Mouse (Mus musculus) spleen, adult 12 weeks (tissue): ENCODE data around the gene Spsb2.
"Not testable (repeated sequence)": the region's sequence is repeated elsewhere in the genome, so short reads cannot be mapped to it uniquely, and the experiment has no call there.

ENCODE experiments used
- DNase-seq: peaks from one replicate; pipeline ENCODE4 v3.0.0; 2022; ENCODE audit warnings: low spot score

Spsb2 gene

DNA sequence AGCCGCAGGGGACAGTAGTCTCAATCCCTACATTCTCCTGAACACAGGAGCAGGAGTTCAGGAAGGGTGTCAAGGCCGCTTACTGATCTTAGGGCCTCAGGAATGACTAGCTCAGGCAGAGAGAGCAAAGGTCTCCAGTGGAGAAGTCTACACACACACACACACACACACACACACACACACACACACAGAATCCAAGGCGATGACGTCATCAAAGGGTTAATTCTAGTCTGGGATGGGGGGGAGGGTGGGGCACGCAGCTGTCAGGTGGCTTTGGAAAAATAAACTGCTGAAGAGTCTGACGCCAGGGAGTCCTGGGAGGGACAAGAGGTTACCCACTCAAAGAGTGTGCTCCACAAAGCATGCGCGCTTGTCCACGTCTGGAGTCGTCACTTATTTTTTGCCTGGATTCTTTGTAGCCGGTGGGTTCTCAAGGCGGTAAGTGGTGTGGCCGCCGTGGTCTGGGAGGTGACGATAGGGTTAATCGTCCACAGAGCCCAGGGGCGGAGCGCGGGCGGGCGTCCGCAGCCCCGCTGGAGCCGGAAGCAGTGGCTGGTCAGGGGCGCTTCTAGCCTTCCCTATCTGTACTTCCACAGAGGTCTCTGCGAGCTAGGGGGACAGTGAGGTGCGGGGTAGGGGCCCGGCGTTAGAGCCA, at the start of gene Spsb2:
TSS of gene Spsb2 (plus strand) at position 304 of the 655 bp plus-strand sequence.
- peak; percentile 47 for DNase-seq

DNA sequence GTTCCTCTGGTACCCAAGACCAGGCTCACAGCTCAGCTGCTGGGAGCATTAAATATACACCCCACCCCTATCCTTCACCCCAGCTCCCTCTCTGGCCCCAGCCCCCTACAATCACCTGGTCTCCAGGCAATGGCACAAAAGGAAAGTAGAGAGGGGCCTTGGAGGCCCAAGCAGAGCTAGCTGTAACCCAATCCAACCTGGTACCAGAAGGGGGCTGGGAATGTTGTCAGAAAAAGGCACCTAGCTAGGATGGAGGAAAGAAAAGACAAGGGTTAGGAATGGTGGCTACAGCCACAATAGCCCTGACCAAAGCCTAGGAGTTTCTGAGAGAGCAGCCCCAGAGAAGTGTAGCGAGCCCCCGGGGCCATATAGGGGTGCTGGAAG, 49.6 kb upstream of the Spsb2 start:
- no peak for DNase-seq

DNA sequence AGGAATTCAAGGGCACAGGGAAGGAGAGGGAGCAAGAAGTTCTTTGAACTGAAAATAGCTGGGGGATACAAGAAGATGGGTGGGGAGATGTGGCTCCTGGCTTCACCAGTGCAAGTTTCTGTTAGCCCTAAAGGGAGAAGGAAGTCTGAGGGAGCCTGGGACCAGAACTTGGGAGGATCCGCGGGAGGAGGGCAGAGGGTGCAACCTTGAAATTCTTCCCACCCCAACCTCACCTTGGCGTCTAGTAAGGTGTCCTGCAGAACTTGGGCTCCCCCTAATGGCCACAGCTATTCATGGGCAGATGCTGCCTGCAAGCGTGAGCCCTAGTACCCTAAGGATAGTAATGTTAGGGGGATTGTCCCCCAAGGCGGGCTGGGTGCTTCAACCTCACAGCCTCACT, 49.2 kb upstream of the Spsb2 start:
- DNase-seq = peak; percentile 68

DNA sequence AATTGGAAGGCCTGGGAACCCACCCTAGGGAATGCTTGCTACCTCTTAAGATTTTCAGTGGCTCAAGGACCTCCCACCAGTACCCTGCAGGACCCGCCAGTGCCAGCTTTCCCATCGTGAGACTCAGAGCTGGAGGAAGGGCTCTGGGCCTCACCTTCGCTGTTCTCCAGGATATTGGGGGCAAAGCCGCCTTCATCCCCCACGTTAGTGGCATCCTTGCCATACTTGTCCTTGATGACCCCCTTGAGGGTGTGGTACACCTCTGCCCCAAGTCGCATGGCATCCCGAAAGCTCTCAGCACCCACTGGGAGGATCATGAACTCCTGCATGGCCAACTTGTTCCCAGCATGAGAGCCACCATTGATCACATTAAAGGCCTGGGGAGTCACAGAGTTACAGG, 42.5 kb upstream of the Spsb2 start:
- no peak for DNase-seq

DNA sequence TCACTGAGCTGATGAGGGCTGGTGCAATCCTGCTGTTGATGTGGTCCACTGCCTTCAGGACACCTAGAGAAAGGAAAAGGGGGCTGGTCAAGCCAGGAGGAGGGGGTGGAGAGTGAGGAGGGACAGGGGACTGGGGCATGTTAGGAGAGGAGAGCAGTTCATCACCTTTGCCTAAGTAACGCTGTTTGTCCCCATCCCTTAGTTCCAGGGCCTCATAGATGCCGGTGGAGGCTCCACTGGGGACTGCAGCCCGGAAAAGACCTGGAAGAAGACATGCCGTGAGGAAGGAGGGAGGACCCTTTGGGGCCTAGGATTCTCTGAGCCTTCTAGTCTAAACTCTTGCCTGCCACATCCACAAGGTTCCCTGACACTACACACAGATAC, 40.9 kb upstream of the Spsb2 start:
- DNase-seq = no peak

DNA sequence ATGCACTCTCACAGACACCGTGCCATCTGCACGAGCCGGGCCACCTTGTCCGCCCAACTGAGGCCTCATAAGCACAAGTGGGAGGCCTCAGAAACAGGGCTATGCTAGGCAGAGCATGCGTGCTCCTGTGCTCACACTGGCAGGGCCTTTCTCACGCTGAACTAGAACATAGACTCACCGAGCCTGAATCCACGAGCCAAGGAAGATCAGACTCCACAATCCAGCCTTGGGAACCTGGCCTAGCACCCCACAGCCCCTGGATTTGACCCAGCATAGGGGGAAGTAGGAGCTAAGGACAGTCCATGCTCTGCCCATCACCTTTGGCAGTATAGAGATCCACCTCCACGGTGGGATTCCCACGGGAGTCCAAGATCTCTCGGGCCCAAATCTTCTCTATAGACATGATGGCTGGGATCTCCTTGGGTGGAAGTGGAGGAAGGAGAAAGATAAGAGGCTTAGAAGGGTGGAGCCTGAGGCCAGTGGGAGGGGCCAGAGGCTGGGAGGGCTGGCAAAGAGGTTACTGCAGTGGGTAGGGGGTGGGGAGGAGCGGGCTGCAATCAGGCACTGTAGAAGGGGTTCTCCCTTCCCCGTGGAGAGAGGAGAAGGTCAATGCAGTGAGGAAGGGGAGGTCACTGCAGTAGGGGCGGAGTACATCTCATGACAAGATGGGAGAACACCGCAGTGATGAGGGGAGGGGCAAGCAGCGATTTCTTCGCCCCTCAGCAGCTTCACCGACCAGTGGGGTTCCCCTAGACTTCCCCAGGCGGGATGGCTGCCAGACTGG, 40.3 kb upstream of the Spsb2 start:
- DNase-seq = no peak

DNA sequence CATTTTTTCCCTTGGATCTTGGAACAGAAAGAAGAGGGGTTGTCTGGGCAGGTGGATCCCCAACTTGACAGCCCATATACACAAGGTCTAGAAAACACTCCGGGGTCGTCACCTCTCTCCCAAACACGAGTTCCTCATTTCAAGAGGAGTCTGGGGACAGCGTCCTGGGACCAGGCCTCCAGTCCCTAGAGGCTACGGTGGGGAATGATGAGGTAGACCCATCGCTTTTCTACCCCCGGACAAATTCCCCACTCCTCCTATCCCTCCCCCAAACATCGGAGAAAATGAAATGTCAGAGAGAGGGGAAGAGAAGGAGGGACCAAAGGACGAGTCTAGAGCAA, 39.8 kb upstream of the Spsb2 start:
- DNase-seq = no peak

DNA sequence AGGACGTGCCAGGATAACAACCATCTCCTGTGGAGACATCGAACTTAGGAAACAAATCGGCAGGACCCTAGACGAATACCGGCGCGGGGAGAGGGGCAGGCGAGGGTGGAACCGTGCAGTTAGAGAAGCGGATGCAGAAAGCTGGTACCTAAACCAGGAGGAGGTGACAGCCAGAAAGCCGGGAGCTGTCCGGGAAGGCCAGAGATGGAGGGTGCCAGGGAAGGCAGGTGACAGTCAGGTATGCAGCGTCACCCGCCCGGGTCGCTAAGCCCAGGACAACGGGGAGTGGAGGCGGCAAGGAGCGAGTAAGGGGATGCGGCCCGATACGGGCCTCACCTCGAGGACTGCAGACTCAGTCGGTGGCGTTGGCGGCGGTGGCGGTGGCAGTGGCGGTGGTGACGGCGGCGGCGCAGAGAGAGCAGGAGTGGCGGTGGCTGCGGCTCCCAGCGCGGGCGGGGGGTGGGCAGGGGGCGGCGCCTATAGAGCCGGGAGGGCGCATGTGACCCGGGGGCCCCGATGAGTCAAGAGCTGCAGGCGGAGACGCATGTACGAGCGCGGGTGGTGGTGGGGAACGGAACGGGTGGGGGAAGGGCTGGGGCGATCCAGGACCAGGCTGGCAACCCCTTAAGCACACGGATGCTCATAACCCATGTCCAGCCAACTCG, 39.2 kb upstream of the Spsb2 start, which contains the start of gene Eno2:
TSS of gene Eno2 (minus strand) at position 573 of the 665 bp plus-strand sequence.
- DNase-seq = no peak

DNA sequence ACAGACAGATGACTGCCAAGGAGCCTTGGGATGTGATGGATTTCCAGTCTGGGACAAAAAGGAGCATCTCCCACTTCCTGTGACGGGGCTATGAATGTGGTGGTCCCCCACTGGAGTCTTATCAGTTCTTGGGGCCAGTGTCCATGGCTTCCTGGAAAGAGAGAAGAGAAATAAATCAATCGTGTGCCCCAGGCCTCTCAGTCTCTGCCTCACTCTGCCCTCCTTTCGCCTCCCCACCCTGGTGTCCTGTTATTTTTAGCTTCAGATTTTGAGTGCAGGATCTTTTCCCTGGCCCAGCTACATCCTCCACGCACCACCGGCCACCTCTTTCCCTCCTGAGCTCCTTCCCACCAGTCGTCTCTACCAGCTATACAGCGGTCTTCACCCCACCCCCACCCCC, 38.4 kb upstream of the Spsb2 start:
- no peak for DNase-seq

DNA sequence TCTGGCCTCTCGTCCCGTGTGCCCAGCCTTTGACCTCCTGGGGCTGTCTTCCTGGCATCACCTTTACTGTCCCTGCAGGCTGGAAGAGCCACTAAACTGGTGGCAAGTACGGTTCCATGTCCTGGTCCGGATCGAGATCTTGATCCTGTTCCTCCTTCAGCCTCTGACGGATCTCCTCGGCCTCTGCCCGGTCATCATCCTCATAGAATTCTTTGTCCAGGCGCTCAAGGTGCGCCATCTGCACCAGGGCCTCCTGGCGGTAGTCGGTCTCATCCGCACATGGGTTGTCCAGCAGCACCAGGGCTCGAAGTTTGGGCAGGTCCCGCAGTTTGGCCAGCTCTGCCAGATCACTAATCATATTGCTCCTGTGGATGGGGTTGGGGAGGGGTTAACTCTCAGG, 38.0 kb upstream of the Spsb2 start:
- DNase-seq = no peak

DNA sequence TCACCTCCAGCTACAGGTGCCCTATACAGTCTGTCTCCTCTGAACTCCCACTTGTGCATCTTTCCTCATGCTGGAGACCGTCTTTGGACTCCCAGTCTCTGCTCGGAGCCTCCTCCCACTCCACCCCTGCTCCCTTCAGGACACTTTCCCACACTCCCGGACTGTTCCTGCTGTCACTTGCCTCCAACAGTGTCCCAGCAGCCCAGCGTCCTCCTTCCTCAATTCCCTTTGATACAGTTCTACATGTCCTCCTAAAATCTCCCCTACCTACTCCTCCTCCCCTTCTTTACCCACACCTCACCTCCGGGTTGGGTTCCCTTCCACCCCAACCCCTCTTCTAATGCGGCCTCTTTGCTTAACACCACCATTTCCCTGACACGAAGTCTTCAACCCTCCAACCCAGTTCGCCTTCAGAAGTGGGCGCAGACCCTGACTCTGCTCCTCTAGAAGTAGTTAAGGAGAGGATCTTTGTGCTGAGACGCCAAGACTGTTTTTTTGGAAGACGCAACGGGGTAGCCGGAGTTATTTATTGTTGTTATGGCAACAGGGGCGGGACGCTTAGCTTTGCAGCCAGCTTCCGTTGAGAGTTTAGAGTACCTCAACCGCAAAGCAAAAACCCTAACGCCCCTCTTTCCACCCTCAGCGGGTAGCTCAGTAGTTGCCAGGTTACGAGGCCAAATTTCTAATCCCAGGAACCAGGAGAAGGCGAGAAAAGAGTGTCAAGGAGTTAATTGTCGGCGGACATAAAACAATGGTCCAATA, 29.1 kb upstream of the Spsb2 start, which contains the start of gene Lrrc23:
TSS of gene Lrrc23 (minus strand) at position 506 of the 762 bp plus-strand sequence.
- DNase-seq = no peak

DNA sequence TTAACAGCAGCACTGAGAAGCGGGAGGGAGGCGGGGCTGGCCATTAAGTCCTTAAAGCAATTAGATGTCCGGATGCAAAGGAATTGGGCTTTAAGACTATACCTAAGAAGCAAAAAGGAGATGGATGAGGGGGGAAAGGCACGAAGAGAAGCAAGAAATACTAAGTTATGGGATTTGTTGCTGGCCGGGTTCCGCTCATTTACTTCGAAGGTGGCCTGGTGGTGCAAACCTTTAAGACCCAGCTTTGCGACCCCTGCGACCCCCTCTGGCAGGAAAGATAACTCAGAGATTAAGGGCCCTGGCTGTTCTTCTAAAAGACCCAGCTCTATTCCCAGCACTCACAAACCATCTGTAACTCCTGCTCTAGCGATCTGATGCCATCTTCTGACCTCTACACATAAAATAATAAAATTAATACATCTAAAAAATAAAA, 28.5 kb upstream of the Spsb2 start:
- DNase-seq = no peak

DNA sequence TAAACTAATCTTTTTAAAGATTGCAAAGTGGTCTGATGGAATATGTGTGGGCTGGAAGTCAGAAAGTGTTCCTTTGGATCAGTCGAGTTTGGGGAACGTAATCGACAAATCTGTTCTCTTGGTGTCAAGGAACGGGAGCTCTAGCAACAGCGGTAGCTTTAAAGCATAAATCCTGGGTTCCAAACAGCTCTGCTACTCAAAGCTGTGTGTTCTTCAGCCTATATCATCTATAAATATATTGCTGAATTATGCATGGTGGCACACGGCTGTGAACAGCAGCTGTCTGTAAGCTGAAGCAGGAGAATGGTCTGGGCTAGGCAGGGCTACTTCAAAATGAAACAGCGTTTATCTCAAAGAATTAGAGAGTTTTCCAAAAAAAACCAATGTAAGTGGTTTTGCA, 27.5 kb upstream of the Spsb2 start:
- no peak for DNase-seq

DNA sequence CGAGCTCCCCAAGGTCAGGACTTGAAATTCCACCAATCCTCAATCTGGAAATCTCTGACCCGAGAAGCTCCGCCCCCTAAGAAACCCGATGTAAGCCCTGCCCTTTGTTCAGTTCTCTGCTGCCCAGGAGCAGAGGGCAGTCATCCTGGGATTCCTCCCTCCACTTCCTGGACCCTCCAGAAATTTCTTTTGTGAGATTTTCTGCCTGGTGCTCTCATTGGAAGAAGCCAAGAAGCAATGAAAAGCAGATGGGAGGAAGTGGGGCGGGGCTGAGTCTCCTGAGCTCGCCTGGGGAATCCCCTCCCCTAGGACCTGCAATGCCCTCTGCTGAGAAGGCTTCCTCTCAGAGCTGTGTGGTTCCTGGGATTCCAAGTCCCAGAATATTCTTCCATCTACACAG, 26.0 kb upstream of the Spsb2 start:
- DNase-seq = no peak

DNA sequence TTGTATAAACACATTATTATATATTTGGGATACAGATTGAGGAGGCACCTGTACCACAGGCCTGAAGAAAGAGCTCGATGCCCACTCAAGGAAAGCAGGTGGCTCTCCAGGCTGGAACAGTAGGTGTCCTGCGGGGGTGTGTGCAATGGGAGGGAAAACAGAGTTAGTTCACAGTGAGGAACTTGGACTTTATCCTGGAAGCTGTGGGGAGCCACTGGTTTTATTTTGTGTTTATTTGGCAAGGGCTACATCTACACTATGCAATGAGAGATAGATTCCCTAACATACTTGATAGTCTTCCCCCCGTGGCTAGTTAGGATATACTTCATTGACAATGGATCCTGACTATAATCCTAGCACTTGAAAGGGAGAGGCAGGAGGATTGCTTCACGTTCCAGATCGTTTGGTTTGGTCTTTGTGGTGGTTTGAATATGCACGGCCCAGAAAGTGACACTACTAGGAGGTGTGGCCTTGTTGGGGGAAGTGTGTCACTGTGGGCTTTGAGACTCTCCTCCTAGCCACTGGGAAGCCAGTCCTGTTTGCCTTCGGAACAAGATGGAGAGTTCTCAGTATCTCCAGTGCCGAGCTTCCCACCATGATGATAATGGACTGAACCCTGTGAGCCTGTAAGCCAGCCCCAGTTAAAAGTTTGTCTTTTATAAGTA, 21.6 kb upstream of the Spsb2 start:
- DNase-seq = no peak

DNA sequence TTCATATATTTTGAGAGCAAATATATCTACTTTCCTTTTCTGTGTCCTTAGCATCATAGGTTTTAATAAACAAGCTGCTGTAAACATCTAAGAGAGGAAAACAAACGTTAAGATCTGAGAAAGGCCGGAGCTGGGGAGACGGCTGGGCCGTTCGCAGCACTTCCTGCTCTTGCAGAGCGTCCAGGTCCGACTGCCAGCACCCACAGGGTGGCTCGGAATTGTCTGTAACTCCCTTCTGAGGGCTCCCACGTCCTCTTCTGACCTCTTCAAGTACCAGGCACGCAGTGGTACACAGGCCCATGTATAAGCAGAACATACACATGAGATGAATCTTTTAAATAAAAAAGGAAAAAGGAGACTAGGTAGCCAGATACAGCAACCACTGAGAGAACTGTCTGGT, 20.7 kb upstream of the Spsb2 start:
- DNase-seq = no peak

DNA sequence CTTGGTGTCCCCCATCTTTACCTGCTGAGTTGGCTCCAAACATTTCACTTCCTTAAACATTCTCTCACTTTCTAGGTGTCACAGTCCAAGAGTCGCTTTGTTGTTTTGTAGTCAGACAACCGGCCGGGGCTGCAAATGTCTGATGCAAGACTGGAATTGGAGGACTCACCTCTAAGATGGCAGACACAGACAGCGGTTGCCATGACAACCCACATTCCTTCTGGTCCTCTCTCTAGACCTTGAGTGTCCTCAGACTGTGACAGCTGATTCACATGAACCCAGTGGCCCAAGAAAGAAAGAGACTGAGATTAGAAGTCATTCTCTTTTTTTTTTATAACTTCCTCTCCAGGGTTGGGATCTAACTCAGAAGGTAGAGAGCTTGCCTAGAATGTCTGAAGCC, 18.9 kb upstream of the Spsb2 start:
- no peak for DNase-seq

DNA sequence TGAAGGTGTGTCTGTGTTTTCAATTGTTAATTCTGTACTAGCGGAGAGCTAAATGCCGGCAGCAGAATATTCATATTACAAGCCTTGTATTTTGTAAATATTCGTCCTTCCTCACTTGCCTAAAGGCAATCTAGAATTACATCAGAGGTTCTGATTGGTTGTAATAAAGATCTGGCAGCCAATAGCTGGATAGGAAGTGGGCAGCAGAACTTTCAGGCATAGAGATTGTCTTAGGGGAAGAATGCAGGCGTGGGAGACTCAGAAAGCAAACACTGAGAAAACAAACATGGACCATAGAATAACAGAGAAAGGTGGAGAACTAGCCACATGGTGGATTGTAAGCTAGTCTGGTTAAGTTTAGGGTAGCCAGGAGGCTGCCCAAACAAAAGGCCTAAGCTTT, 18.3 kb upstream of the Spsb2 start:
- DNase-seq = no peak

DNA sequence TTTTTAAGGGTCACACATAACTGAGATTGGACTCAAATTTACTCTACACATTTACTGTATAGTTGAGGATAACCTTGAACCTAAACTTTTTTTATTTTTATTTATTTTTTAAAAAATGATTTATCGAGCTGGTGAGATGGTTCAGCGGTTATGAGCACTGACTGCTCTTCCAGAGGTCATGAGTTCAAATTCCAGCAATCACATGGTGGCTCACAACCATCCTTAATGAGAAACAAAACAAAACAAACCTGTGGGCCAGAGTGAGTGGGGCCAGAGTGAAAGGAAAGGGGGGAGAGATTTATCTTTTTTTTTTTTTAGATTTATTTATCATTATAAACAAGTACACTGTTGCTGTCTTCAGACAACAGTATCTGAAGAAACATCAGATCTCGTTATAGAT, 16.6 kb upstream of the Spsb2 start:
- DNase-seq = no peak

DNA sequence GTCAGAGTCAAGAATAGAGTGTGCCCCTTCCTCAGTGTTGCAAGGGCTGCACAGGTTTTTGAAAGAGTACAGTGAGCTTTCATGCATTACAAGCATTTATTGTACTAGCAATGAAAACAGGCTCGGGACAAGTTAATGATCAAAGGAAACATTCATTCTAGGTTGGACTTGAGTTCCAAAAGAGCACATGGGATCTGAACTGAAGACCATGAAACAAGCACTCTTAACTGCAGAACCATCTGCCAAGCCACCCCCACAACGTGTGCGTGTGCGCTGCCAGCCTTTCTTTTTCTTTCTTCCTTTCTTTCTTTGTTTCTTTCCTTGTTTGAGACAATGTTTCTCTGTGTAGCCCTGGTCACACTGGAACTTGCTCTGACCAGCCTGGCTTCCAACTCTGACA, 12.7 kb upstream of the Spsb2 start:
- DNase-seq = no peak

DNA sequence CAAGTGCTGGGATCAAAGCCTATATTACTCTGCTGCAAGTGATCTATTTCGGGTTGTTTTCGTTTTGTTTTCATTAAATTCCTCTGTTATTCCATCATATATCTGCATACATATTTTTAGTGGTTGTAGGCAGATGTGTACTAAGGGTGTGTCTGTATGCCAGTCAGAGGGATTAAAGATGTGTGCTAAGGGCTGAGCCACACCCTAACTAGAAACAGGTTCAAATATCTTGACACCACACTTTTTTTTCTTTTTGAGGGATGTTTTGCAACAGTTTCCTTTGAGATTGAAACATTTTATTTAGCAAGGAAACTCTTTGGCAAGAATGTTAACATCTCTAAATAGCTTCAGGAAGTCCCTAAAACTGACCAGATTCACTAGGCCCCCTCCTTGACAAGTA, 12.3 kb upstream of the Spsb2 start:
- DNase-seq = no peak

DNA sequence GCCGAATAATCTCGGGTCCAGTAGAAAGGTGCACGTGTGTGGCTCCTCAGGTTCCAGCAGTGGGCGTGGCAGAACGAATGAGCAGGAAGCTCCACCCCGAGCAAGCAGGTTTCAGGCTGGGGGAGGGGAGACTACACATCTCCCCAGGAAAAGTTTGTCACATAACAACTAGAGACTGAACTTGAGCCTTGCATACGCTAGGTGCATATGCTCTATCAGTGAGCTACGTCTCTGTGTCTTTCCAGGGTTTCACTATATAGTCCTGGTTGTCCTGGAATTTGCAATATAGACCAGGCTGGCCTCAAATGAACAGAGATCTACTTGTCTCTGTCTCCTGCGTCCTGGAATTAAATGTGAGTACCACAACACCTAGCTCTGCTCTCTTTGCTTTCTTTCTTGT, 6.1 kb upstream of the Spsb2 start:
- DNase-seq = not testable (repeated sequence)
